23 mouse cellular contexts compared by ENCODE assay signal in the genomic region with DNA sequence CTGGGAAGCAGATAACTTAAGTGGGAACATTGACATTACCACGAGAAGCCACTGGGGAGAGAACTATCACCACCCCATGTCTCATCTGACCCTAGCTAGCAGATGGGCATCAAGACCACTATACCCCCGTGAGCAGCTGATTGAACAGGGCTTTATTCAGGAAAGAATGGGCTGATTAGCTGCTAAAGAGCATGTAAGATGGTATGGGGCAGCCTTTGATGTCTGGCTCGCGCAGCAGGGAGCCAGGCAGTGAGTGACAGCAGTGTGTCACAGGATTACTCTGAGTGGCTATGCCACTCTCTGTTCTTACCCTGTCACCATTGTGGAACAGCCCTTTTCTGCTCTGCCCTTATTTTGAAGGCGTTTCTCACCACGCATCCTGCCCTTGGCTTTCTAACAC. TPM values are rescaled to one million over a fixed set of nuclear protein-coding genes. Genes with fewer than 3 reads are reported as not detected.
"Had no signal": no experiment of that assay in that cellular context is flagged by ENCODE, and none has a peak within 500 bp of the region (broad histone marks: within the 10 kb centered on the region; RNA-seq: fewer than 3 reads in every experiment).

No protein-coding gene starts in this region.

- H3K9me3 ChIP-seq: intestine, embryonic 15.5 days; limb, embryonic 12.5 days; limb, embryonic 15.5 days; megakaryocyte, embryonic 14.5 days; neural tube, embryonic 12.5 days; neural tube, embryonic 15.5 days had no signal

- ATAC-seq: intestine, embryonic 15.5 days; liver, postnatal 0 days; lung, postnatal 0 days had no signal

- H3K27ac ChIP-seq: intestine, embryonic 15.5 days; limb, embryonic 12.5 days; limb, embryonic 15.5 days; liver, embryonic 14.5 days; neural tube, embryonic 12.5 days; neural tube, embryonic 15.5 days had no signal

- H3K4me2 ChIP-seq: intestine, embryonic 15.5 days; limb, embryonic 12.5 days; limb, embryonic 15.5 days; liver, embryonic 11.5 days; lung, embryonic 14.5 days; neural tube, embryonic 12.5 days; neural tube, embryonic 15.5 days had no signal

- H3K4me3 ChIP-seq: intestine, embryonic 15.5 days; limb, embryonic 12.5 days; limb, embryonic 15.5 days; megakaryocyte, embryonic 14.5 days; neural tube, embryonic 12.5 days; neural tube, embryonic 15.5 days had no signal

- H3K4me1 ChIP-seq: intestine, embryonic 15.5 days; limb, embryonic 12.5 days; limb, embryonic 15.5 days; neural tube, embryonic 12.5 days; neural tube, embryonic 15.5 days had no signal

- H3K27me3 ChIP-seq: intestine, embryonic 15.5 days; limb, embryonic 12.5 days; limb, embryonic 15.5 days; megakaryocyte, embryonic 14.5 days; neural tube, embryonic 12.5 days; neural tube, embryonic 15.5 days had no signal

- H3K9ac ChIP-seq: intestine, embryonic 15.5 days; limb, embryonic 12.5 days; limb, embryonic 15.5 days; liver, embryonic 14.5 days; liver, postnatal 0 days; lung, embryonic 14.5 days; neural tube, embryonic 12.5 days; neural tube, embryonic 15.5 days had no signal

- DNase-seq: kidney, adult 18-20 months; kidney, postnatal 14 days; kidney, postnatal 4 days; left cerebral cortex, postnatal 4 days; liver, postnatal 0 days; lung, embryonic 14.5 days; lung, postnatal 36 days; thymus, adult 18-20 months; thymus, postnatal 14 days; thymus, postnatal 4 days had no signal

RNA-seq across cellular contexts. Expression of gene Barhl1, which starts 22.9 kb away (rescaled TPM):
- total RNA-seq: layer of hippocampus, adult 18-20 months had no signal
- polyA plus RNA-seq: kidney, embryonic 16.5 days; limb, embryonic 12.5 days; liver, embryonic 11.5 days; liver, embryonic 14.5 days; liver, postnatal 0 days; lung, embryonic 14.5 days; small intestine, adult 2 months; stomach, embryonic 16.5 days had no signal
